Mouse (Mus musculus): ENCODE results near the gene C130032M10Rik.
"Not testable (repeated sequence)": the region's sequence is repeated elsewhere in the genome, so short reads cannot be mapped to it uniquely, and the experiment has no call there.

Gene C130032M10Rik

GRCm38 (mm10) chr9:114517924-114518497 lies 2.5 kb downstream of the C130032M10Rik start:
- intact Hi-C loops (cut with DNase I) = no loop called here

- intact Hi-C loops (cut with DNase I) = no loop called here
Measured at GRCm38 (mm10) chr9:114518812-114519477, 3.4 kb downstream of the C130032M10Rik start.

GRCm38 (mm10) chr9:114520529-114520928 lies 5.0 kb downstream of the C130032M10Rik start:
- intact Hi-C loops (cut with DNase I) = not testable (repeated sequence)

- intact Hi-C loops (cut with DNase I) = no loop called here
Measured at GRCm38 (mm10) chr9:114522041-114522440, 6.5 kb downstream of the C130032M10Rik start.

GRCm38 (mm10) chr9:114522501-114522900 lies 7.0 kb downstream of the C130032M10Rik start:
- intact Hi-C loops (cut with DNase I) = no loop called here

- intact Hi-C loops (cut with DNase I) = no loop called here
Measured at GRCm38 (mm10) chr9:114525073-114525633, 9.7 kb downstream of the C130032M10Rik start.

GRCm38 (mm10) chr9:114525891-114526290 lies 10.4 kb downstream of the C130032M10Rik start:
- intact Hi-C loops (cut with DNase I) = no loop called here

GRCm38 (mm10) chr9:114526581-114526980 lies 11.1 kb downstream of the C130032M10Rik start:
- intact Hi-C loops (cut with DNase I) = no loop called here

- intact Hi-C loops (cut with DNase I) = no loop called here
Measured at GRCm38 (mm10) chr9:114527085-114527484, 11.6 kb downstream of the C130032M10Rik start.

- intact Hi-C loops (cut with DNase I) = no loop called here
Measured at GRCm38 (mm10) chr9:114527992-114528679, 12.6 kb downstream of the C130032M10Rik start.

- intact Hi-C loops (cut with DNase I) = no loop called here
Measured at GRCm38 (mm10) chr9:114528680-114529048, 13.2 kb downstream of the C130032M10Rik start.

- intact Hi-C loops (cut with DNase I) = no loop called here
Measured at GRCm38 (mm10) chr9:114531276-114531675, 15.8 kb downstream of the C130032M10Rik start.

- intact Hi-C loops (cut with DNase I) = no loop called here
Measured at GRCm38 (mm10) chr9:114533848-114534247, 18.4 kb downstream of the C130032M10Rik start.

GRCm38 (mm10) chr9:114534747-114535517 lies 19.4 kb downstream of the C130032M10Rik start:
- intact Hi-C loops (cut with DNase I) = no loop called here

- intact Hi-C loops (cut with DNase I) = no loop called here
Measured at GRCm38 (mm10) chr9:114536628-114537027, 21.1 kb downstream of the C130032M10Rik start.

GRCm38 (mm10) chr9:114538996-114539563 lies 23.6 kb downstream of the C130032M10Rik start:
- intact Hi-C loops (cut with DNase I) = no loop called here

GRCm38 (mm10) chr9:114541279-114541741 lies 25.8 kb downstream of the C130032M10Rik start:
- intact Hi-C loops (cut with DNase I) = no loop called here

- intact Hi-C loops (cut with DNase I) = no loop called here
Measured at GRCm38 (mm10) chr9:114543882-114544753, 28.6 kb downstream of the C130032M10Rik start.

- intact Hi-C loops (cut with DNase I) = no loop called here
Measured at GRCm38 (mm10) chr9:114544754-114545393, 29.4 kb downstream of the C130032M10Rik start.

Data from adrenal gland (tissue).